Mouse (Mus musculus) adrenal gland, postnatal 36 days (tissue): ENCODE measurements around the gene Lman2. TPM values are rescaled to one million over a fixed set of nuclear protein-coding genes. Genes with fewer than 3 reads are reported as not detected.

Experiments
- DNase-seq, 2 experiments: peaks; one replicate each; pipeline ENCODE4 v3.0.0; 2021; ENCODE audit warnings: mixed read lengths in 1 of 2
- total RNA-seq, 2 experiments: library from RNA; stranded (reverse); gene quantifications; 2 replicates each; pipeline ENCODE4 v1.2.3; 2021

The Lman2 gene
- total RNA-seq, 2 experiments from 2014 or later = 114 to 118 TPM

- no peak for DNase-seq
Measured at GRCm38 (mm10) chr13:55371007-55371681, 8.6 kb upstream of the Lman2 start.

DNA sequence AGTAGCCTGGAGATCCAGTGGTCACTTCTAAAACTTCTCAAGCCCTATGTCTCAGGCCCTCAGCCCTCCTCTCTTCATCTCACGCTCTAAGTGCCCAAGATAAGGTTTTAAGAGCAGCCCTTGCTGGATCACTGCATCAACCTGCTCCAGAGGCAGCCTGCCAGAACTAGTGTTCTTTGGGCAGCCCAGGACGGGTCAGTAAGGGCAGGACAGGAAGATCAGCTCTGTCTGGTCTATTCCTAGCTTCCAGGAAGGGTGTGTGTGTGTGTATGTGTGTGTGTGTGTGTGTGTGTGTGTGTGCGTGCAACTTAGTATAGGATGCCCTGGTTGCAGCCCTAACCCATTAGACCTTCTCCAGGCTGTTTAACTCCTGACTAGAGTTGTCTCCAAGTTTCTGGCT lies 7.7 kb upstream of the Lman2 start:
- DNase-seq = peak in 1 of 2 experiments; percentile 30

DNA sequence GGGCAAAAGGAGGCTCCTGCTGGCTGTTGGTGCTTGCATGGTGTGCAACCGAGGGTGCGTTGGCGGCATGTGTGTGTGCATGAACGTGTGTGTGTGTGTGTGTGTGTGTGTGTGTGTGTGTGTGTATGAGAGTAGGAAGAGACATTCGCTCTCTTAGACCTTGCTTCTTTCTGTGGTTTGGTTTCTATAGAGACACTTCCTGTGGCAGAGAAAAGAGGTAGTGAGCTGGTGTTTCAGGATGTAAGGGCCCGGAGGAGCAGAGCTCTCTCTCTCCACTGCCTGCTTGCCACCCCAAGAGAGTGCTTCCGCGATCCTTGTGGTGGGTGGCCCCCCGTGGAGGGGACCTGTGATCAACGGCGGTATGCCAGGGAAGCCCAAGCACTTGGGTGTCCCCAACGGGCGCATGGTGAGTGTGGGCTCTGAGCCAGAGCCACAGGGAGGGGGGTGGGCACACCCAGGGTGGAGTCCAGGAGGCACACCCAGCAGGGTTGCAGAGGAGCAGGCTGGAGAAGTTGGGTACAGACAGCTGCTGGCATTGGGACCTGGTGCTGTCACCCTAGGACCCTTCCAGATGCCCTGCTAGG lies 7.0 kb upstream of the Lman2 start, which contains the start of gene Rgs14:
TSS of gene Rgs14 (plus strand) at position 202 of the 584 bp plus-strand sequence.
- DNase-seq = peak in 1 of 2 experiments; percentile 20

DNA sequence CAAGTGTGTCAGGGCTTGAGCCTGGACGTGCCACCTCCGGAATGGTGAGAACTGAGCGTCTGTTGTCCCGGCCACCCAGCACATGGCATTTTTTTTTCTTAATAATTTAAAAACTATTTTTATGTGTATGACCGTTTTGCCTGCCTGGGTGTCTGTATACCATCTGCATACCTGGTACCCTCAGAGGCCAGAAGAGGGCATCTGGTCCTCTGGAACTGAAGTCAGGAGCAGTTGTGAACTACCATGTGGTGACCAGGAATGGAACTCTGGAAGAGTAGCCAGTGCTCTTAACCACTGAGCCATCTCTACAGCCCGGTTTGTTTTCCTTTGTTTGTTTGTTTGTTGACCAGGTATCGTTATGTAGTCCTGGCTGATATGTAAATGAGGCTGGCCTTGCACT lies 5.8 kb upstream of the Lman2 start:
- DNase-seq = no peak

GRCm38 (mm10) chr13:55361974-55362452 lies 570 bp downstream of the Lman2 start:
- peak in 1 of 2 experiments; percentile 19 for DNase-seq

DNA sequence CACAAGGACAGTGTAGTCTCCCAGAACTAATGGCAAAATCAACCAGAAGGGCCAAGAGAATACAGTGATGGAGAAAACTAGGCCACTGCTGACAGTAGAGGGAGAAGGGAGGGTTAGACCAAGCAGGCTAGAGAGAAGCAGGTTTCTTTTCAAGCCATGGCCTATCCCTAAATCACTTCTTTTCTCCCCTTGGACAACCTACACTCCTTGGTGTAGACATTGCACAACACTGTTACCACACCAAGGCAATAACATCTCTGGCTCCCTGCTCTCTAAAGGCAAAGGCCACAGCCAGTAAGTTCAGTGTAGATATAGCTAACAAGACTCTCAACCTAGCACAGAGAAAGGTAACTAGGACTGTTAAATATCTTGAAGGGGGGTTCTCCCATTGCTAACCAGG lies 1.4 kb downstream of the Lman2 start:
- DNase-seq = no peak

DNA sequence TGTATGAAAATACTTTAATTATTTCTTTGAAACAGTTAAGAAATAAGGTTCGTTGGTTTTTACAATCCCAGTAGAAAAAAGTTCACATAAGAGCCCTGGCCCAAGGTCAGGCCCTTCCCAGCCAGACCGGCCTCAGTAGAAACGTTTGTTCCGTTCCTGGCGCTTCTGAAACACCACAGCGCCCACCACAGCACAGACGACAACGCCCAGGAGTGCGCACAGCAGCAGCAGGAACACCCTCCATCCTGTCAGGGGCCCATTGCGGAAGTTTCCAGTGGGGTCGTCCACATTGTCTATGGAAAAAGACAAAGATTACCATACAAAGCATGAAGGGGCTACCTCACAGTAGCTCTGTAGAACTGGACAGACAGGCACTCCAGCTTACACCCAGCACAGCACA lies 15.8 kb downstream of the Lman2 start:
- DNase-seq = no peak

DNA sequence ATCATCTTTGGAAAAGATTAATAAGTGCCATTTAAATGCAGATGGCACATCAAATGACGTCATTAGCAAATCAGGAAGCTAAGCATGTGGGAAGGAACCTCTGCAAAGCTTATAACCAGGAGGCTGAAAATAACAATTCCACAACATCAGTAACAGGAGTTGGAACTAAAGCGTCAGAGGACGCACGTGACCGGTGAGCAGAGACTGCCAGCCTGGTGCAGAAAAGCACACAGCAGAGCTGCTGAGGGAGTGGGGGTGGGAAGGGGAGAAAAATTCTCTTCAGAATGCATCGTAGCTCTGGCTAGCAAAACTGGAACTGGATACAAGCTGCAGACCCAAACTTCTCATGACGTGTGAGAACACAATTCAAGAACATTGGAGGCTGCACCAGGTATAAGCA lies 18.3 kb downstream of the Lman2 start:
- no peak for DNase-seq

DNA sequence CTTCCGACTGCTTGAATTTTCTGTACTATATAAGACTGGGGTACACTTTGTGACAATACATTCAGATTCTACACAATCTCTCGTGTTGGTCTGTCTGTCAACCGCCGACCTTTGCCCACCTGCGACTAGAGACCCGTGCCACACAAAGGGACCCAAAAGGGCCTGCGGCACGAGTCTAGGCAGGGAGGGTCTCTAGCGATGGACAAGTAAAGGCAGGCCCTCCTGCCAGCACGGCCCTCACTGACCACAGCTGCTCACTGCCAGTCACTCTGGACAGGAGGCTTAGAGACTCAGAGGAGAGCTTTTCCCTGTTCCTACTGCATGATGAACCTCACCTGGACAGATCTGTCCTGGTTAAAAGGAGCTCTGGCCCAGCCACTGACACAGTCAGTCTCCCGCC lies 20.1 kb downstream of the Lman2 start:
- no peak for DNase-seq

- no peak for DNase-seq
Measured at GRCm38 (mm10) chr13:55339259-55339658, 23.3 kb downstream of the Lman2 start.

GRCm38 (mm10) chr13:55338131-55339054 lies 24.2 kb downstream of the Lman2 start:
- no peak for DNase-seq

DNA sequence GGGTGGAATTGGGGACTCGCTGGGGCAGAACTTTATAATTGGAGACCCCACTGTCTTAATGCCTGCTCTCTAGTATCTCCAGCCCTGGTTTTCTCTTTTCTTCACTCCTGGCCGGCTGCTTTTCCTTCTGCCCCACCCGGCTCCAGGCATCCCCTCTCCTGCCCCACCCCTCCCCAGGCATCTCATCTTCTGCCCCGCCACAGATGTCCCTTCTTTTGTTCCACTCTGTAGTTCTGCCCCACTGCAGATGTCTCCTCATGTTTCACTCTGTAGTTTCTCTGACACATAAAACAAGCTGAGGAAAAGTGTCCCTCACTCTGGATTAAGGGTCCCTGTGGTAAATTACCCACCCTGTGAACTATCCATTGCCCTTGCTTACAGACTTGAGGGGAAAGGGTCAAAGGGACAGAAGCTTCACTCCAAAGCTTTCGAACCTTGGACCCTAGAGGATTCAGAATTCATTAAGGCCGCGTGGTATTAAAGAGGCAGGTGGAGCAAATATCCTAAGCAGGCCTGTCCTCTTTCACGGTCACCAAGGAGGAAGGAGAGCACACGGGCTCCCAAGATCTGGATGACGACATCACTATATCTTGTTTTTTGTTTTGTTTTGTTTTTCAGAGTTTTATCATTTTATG lies 25.1 kb downstream of the Lman2 start:
- no peak for DNase-seq

DNA sequence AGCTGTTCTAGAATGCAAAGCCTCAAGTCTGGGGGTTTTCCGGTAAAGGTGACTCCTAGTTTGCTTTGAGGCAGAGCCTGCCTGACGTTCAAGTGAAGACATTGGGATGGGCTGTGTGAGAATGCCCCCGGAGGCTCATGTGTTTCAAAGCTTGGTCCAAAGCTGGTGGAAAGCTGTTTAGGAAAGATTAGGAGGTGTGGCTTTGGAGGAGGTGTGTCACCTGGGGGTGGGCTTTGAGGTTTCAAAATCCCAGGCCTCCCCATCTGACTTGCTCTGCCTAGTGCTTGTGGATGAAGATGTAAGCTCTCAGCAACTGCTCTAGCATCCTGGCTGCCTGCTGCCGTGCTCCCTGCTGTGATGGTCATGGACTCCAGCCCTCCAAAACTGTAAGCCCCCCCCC lies 26.9 kb downstream of the Lman2 start:
- no peak for DNase-seq

GRCm38 (mm10) chr13:55332331-55332730 lies 30.3 kb downstream of the Lman2 start:
- DNase-seq = no peak

DNA sequence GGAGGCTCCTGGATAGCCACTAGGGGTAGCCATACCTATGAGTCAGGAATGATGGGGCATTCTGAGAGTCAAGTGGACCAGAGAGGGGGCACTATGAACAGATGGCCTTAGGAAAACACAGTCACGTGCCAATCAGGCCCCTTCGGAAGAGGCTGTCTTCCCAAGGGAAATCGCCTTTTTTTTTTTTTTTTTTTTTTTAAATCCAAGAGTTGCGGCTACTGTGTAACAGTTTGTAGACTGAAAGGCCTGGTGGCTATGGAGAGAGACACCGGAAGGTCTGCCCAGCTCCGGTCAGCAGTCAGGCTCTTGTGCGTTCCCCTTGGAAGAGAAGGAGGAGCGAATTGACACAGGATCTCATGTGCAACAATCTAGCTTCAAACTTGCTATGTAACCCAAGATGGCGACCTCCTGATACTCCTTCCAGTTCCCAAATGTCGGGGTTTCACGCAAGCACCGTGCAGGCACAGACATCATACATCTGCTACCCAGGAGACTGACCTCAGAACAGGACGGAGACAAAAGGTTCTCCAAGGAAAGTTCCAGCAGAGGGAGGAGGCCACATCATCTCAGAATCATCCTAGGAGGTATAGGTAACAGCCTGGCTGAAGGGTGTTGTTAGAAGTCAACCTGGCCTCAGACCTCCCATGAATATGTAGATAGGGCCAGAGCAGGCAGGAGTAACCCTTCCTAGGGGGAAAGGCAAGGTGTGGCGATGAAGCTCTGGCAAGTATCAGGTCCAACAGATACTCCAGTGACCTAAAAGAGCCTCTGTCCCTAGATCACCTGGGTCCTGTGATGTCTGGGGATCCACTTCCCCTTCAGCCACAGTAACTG lies 31.8 kb downstream of the Lman2 start:
- DNase-seq = no peak

GRCm38 (mm10) chr13:55329683-55330566 lies 32.7 kb downstream of the Lman2 start, which contains the start of gene Mxd3:
Gene Mxd3 (minus strand): TSS chr13:55329823.
- DNase-seq = peak; percentile 84 to 90

DNA sequence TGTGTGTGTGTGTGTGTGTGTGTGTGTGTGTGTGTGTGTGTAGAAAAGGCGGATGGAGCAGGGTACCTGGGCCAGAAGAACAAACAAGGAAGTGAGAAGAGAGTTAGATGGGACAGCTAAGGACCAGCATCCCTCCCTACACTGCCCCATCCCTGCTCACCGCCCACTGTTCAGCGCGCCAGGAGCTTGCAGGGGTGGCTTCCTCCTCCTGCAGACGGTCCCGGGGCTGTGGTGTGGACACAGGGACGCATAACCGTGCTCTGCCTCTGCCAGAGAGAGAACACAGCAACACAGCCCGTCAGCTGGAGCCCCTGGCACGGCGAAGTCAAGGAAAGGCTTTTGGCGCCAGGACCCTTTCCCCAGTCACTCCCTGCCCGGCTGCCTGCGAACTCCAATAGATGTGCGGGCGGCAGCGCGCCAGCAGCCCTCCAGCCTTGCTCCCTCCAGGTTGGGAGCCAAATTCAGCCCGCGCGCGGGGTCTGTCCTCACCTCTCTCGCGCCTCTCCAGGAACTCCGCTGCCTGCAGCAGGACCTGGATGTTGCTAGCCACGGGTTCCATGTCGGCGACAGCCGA lies 33.4 kb downstream of the Lman2 start:
- no peak for DNase-seq

- no peak for DNase-seq
Measured at GRCm38 (mm10) chr13:55328641-55329040, 33.9 kb downstream of the Lman2 start.

GRCm38 (mm10) chr13:55328171-55328570 lies 34.4 kb downstream of the Lman2 start:
- no peak for DNase-seq

DNA sequence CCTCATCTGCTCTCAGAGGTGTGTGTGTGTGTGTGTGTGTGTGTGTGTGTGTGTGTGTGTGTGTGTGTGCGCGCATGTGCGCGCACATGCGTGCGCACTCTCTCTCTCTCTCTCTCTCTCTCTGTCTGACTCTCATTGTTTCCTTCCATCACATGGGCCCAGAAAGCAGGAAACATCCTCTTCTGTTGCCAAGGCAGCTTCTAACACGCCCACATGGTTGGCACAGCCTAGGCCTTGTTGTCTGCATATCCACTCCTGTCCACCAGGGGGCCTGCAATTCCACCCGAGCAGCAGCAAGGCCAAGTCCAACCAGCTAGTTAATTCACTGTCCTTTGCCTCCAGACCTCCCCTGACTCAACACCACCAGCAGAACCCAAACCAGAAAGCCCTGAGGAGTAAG lies 35.0 kb downstream of the Lman2 start:
- peak; percentile 89 for DNase-seq
